18 mouse cellular contexts compared by ENCODE assay signal in genomic region chr3:103145791-103146190, GRCm38 (mm10). TPM values are rescaled to one million over a fixed set of nuclear protein-coding genes. Genes with fewer than 3 reads are reported as not detected.
A peak's percentile ranks its signal among the peaks of the same experiment; 100 is the strongest.
DNase-seq lines count a peak whose midpoint lies in the region; ATAC-seq and TF ChIP-seq lines count a peak whose summit lies in the region.
"Had no signal": no experiment of that assay in that cellular context is flagged by ENCODE, and none has a peak within 500 bp of the region (broad histone marks: within the 10 kb centered on the region; RNA-seq: fewer than 3 reads in every experiment).

No protein-coding gene starts in this region.

- H3K36me3 ChIP-seq in liver, embryonic 12.5 days: peaks cover 88% of the 10 kb centered on the region
- no peaks in the 10 kb centered on the region for H3K36me3 ChIP-seq in liver, embryonic 11.5 days (ENCODE audit: control insufficient read depth, insufficient read depth, low read length)
- H3K36me3 ChIP-seq in stomach, postnatal 0 days (ENCODE audit: control insufficient read depth, insufficient read depth, low read length): 0 out of 2 replicates have a peak, but pooled peaks cover 6% of the 10 kb centered on the region
- H3K36me3 ChIP-seq in hindbrain, embryonic 16.5 days (ENCODE audit: control insufficient read depth, insufficient read depth, low read length): no peaks in the 10 kb centered on the region

- TF ChIP-seq CTCF in stomach, postnatal 0 days (IDR thresholded peaks at IDR 0.05; ENCODE audit: low read depth): no peak

- no peak overlapping the region for H3K4me3 ChIP-seq in liver, embryonic 12.5 days
- no peak overlapping the region for H3K4me3 ChIP-seq in liver, embryonic 11.5 days (ENCODE audit: low read depth, low read length)
- H3K4me3 ChIP-seq in stomach, postnatal 0 days (ENCODE audit: low read depth, low read length): no peak overlapping the region
- H3K4me3 ChIP-seq in hindbrain, embryonic 16.5 days (ENCODE audit: low read length): no peak overlapping the region
- H3K4me3 ChIP-seq: heart, adult 2 months; heart, embryonic 12.5 days had no signal

- no peak for TF ChIP-seq EP300 in stomach, postnatal 0 days (optimal IDR thresholded peaks at IDR 0.05)

- H3K27ac ChIP-seq in liver, embryonic 12.5 days: 0 out of 2 replicates have a peak overlapping the region, but pooled peaks have one; percentile 25
- H3K27ac ChIP-seq in liver, embryonic 11.5 days (ENCODE audit: low read depth, low read length): no peak overlapping the region
- H3K27ac ChIP-seq in stomach, postnatal 0 days (replicated peaks): peak overlapping the region; percentile 80
- no peak overlapping the region for H3K27ac ChIP-seq in hindbrain, embryonic 16.5 days (ENCODE audit: low read depth, low read length)
- H3K27ac ChIP-seq: hindbrain, postnatal 0 days had no signal

- H3K9ac ChIP-seq in liver, embryonic 12.5 days: no peak overlapping the region
- no peak overlapping the region for H3K9ac ChIP-seq in liver, embryonic 11.5 days (ENCODE audit: low read depth, low read length)
- no peak overlapping the region for H3K9ac ChIP-seq in stomach, postnatal 0 days (ENCODE audit: low read length)
- no peak overlapping the region for H3K9ac ChIP-seq in hindbrain, embryonic 16.5 days (ENCODE audit: low read depth, low read length)
- H3K9ac ChIP-seq: heart, embryonic 12.5 days had no signal

- no peak for ATAC-seq in liver, embryonic 12.5 days
- no peak for ATAC-seq in liver, embryonic 11.5 days (replicated peaks; ENCODE audit: low FRiP score)
- no peak for ATAC-seq in stomach, postnatal 0 days (ENCODE audit: low FRiP score, low TSS enrichment)
- ATAC-seq in hindbrain, embryonic 16.5 days: no peak
- ATAC-seq: forebrain, embryonic 16.5 days; hindbrain, postnatal 0 days had no signal

- H3K27me3 ChIP-seq in liver, embryonic 12.5 days (replicated peaks): no peaks in the 10 kb centered on the region
- no peaks in the 10 kb centered on the region for H3K27me3 ChIP-seq in liver, embryonic 11.5 days (replicated peaks; ENCODE audit: control insufficient read depth, insufficient read depth, low read length)
- H3K27me3 ChIP-seq in stomach, postnatal 0 days (ENCODE audit: control insufficient read depth, insufficient read depth, low read length): no peaks in the 10 kb centered on the region
- no peaks in the 10 kb centered on the region for H3K27me3 ChIP-seq in hindbrain, embryonic 16.5 days (replicated peaks; ENCODE audit: control insufficient read depth, insufficient read depth, low read length)
- H3K27me3 ChIP-seq: heart, embryonic 12.5 days had no signal

- peaks cover 18% of the 10 kb centered on the region for H3K4me1 ChIP-seq in liver, embryonic 12.5 days
- H3K4me1 ChIP-seq in liver, embryonic 11.5 days (replicated peaks; ENCODE audit: control insufficient read depth, insufficient read depth, low read length): no peaks in the 10 kb centered on the region; the same call in none of the 2 replicates
- H3K4me1 ChIP-seq in stomach, postnatal 0 days (replicated peaks; ENCODE audit: control insufficient read depth, insufficient read depth): no peaks in the 10 kb centered on the region
- H3K4me1 ChIP-seq in hindbrain, embryonic 16.5 days (ENCODE audit: control insufficient read depth, insufficient read depth, low read depth, low read length): no peaks in the 10 kb centered on the region; the same call in 1 of the 2 replicates
- H3K4me1 ChIP-seq: heart, embryonic 12.5 days had no signal

- 83% methylated on average over 4 of the region's 4 CpGs for WGBS in liver, embryonic 12.5 days (ENCODE audit: insufficient replicate concordance)
- 81% methylated on average over 4 of the region's 4 CpGs for WGBS in liver, embryonic 11.5 days
- WGBS in stomach, postnatal 0 days: 80% methylated on average over 4 of the region's 4 CpGs
- WGBS in hindbrain, embryonic 16.5 days: 77% methylated on average over 4 of the region's 4 CpGs

- no peak overlapping the region for H3K4me2 ChIP-seq in liver, embryonic 12.5 days
- H3K4me2 ChIP-seq in liver, embryonic 11.5 days: no peak overlapping the region
- no peak overlapping the region for H3K4me2 ChIP-seq in stomach, postnatal 0 days (replicated peaks; ENCODE audit: low read depth)
- no peak overlapping the region for H3K4me2 ChIP-seq in hindbrain, embryonic 16.5 days (ENCODE audit: low read length)
- H3K4me2 ChIP-seq: heart, embryonic 12.5 days had no signal

- no peaks in the 10 kb centered on the region for H3K9me3 ChIP-seq in liver, embryonic 12.5 days (replicated peaks)
- no peaks in the 10 kb centered on the region for H3K9me3 ChIP-seq in liver, embryonic 11.5 days (ENCODE audit: control insufficient read depth, low read length)
- no peaks in the 10 kb centered on the region for H3K9me3 ChIP-seq in stomach, postnatal 0 days (ENCODE audit: control insufficient read depth, low read length)
- no peaks in the 10 kb centered on the region for H3K9me3 ChIP-seq in hindbrain, embryonic 16.5 days (ENCODE audit: control insufficient read depth, low read length)
- H3K9me3 ChIP-seq: heart, embryonic 12.5 days had no signal

- DNase-seq in cerebellum, postnatal 14 days: peak; percentile 22 to 27
- DNase-seq in cerebellum, adult 9-11 months: no peak
- DNase-seq in liver, embryonic 11.5 days (ENCODE audit: low spot score): no peak
- DNase-seq in ZHBTc4 (ENCODE audit: low read depth, low spot score): peak; percentile 57
- DNase-seq in stomach, postnatal 0 days (ENCODE audit: low spot score): no peak
- DNase-seq in spleen, postnatal 10 days (ENCODE audit: low spot score in 2 of 2): no peak
- DNase-seq: adrenal gland, adult 2 months; adrenal gland, postnatal 25 days; cerebellum, adult 18-20 months; gastrocnemius, postnatal 10 days; heart, postnatal 36 days; kidney, adult 11 months had no signal

RNA-seq across cellular contexts. Expression of gene Bcas2, which starts 25.7 kb away (rescaled TPM):
- polyA plus RNA-seq in liver, embryonic 12.5 days (2016; fragmentation: Nextera tagmentation; extraction: Ambion mirVana): 235 and 237 TPM in 2 replicates
- polyA plus RNA-seq in liver, embryonic 11.5 days (2014; fragmentation: Nextera tagmentation; extraction: Ambion mirVana): 272 and 278 TPM in 2 replicates
- polyA plus RNA-seq in stomach, postnatal 0 days (2015; fragmentation: Nextera tagmentation; extraction: Ambion mirVana): 104 and 109 TPM in 2 replicates
- 200 and 203 TPM in 2 replicates for polyA plus RNA-seq in hindbrain, embryonic 16.5 days (2015; fragmentation: Nextera tagmentation; extraction: Ambion mirVana)

RNA-seq across cellular contexts. Expression of gene Dennd2c, which starts 43.4 kb away (rescaled TPM):
- 13.0 and 13.1 TPM in 2 replicates for polyA plus RNA-seq in liver, embryonic 12.5 days (2016; fragmentation: Nextera tagmentation; extraction: Ambion mirVana)
- polyA plus RNA-seq in liver, embryonic 11.5 days (2014; fragmentation: Nextera tagmentation; extraction: Ambion mirVana): 8.2 and 8.8 TPM in 2 replicates
- polyA plus RNA-seq in stomach, postnatal 0 days (2015; fragmentation: Nextera tagmentation; extraction: Ambion mirVana): 5.6 and 6.8 TPM in 2 replicates
- polyA plus RNA-seq in hindbrain, embryonic 16.5 days (2015; fragmentation: Nextera tagmentation; extraction: Ambion mirVana): 1.0 and 1.5 TPM in 2 replicates

Comparison
In these comparisons a context has a peak if more than half of its experiments do, and no peak if none do; other contexts are left out.
1. DNase-seq: peak in cerebellum, postnatal 14 days (2 of 2) and ZHBTc4 (single experiment); none in cerebellum, adult 9-11 months (single experiment), liver, embryonic 11.5 days (single experiment), stomach, postnatal 0 days (single experiment) and spleen, postnatal 10 days (0 of 2).
2. H3K27ac ChIP-seq: peak in liver, embryonic 12.5 days (single experiment) and stomach, postnatal 0 days (single experiment); none in liver, embryonic 11.5 days (single experiment) and hindbrain, embryonic 16.5 days (single experiment).